ENCODE assay signal across 8 mouse cellular contexts in the genomic region with DNA sequence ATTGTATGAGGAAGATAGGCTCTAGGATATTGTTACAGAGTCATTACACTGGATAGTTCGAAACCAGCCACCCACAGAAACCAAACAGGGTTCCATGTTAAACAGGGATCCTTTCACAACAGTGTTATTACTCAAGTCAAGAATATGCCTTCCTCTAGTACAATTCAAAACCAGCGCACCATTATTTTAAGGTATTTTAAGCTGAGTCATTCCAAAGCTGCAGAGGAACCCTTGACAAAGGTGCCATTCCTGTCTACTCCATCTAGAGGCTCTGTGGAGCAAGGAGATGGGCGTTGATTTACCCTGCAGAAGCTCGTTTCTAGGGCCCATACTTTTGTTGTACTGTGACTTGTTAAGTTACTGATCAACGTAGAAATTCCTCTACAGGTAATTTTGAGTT. TPM values are rescaled to one million over a fixed set of nuclear protein-coding genes. Genes with fewer than 3 reads are reported as not detected.
DNase-seq lines count a peak whose midpoint lies in the region; ATAC-seq and TF ChIP-seq lines count a peak whose summit lies in the region.

No protein-coding gene starts in this region.

- H3K9me3 ChIP-seq in liver, embryonic 11.5 days (ENCODE audit: control insufficient read depth, low read length): no peaks in the 10 kb centered on the region

- ATAC-seq in liver, embryonic 11.5 days (replicated peaks; ENCODE audit: low FRiP score): no peak

- no peaks in the 10 kb centered on the region for H3K27me3 ChIP-seq in cerebellum, adult 2 months (ENCODE audit: control insufficient read depth, insufficient read depth, low read length)
- no peaks in the 10 kb centered on the region for H3K27me3 ChIP-seq in liver, embryonic 11.5 days (replicated peaks; ENCODE audit: control insufficient read depth, insufficient read depth, low read length)

- WGBS in cerebellum, adult 2 months: 52% methylated on average over 5 of the region's 5 CpGs
- 45% methylated on average over 5 of the region's 5 CpGs for WGBS in liver, embryonic 11.5 days

- H3K36me3 ChIP-seq in liver, embryonic 11.5 days (ENCODE audit: control insufficient read depth, insufficient read depth, low read length): peaks cover 6% of the 10 kb centered on the region; the same call in 1 of the 2 replicates

- 0 out of 2 replicates have a peak, but pooled peaks have one; percentile 2 for TF ChIP-seq CTCF in cerebellum, adult 2 months (IDR thresholded peaks at IDR 0.05; ENCODE audit: borderline replicate concordance, insufficient read depth, low read depth, low read length)

- DNase-seq in cerebellum, adult 2 months: no peak
- DNase-seq in cerebellum, postnatal 10 days: no peak
- peak; percentile 42 for DNase-seq in WW6 (ENCODE audit: low read depth, low spot score)
- DNase-seq in forelimb bud, embryonic 11.5 days (ENCODE audit: low read depth, low spot score): peak; percentile 30
- no peak for DNase-seq in liver, embryonic 11.5 days (ENCODE audit: low spot score)
- peak; percentile 33 for DNase-seq in retina, postnatal 1 day
- DNase-seq in ovary, adult 18-20 months (ENCODE audit: low spot score): no peak
- no peak for DNase-seq in cerebellum, adult 11-12 months

- H3K4me2 ChIP-seq in liver, embryonic 11.5 days: peak overlapping the region; percentile 55

- 0 out of 2 replicates have a peak overlapping the region, but pooled peaks have one; percentile 8 for H3K9ac ChIP-seq in liver, embryonic 11.5 days (ENCODE audit: low read depth, low read length)

- no peak overlapping the region for H3K27ac ChIP-seq in cerebellum, adult 2 months (ENCODE audit: insufficient read depth, low read length)
- no peak overlapping the region for H3K27ac ChIP-seq in liver, embryonic 11.5 days (ENCODE audit: low read depth, low read length)

- H3K4me3 ChIP-seq in cerebellum, adult 2 months (replicated peaks; ENCODE audit: insufficient read depth, low read depth, low read length): no peak overlapping the region
- H3K4me3 ChIP-seq in liver, embryonic 11.5 days (ENCODE audit: low read depth, low read length): peak overlapping the region; percentile 39

- TF ChIP-seq POLR2A in cerebellum, adult 2 months (IDR thresholded peaks at IDR 0.05; ENCODE audit: borderline replicate concordance, insufficient read depth, low read length): no peak

- H3K4me1 ChIP-seq in cerebellum, adult 2 months (ENCODE audit: control insufficient read depth, insufficient read depth, low read length): peaks cover 2% of the 10 kb centered on the region; the same call in 1 of the 2 replicates
- peaks cover 19% of the 10 kb centered on the region; the same call in 1 of the 2 replicates for H3K4me1 ChIP-seq in liver, embryonic 11.5 days (replicated peaks; ENCODE audit: control insufficient read depth, insufficient read depth, low read length)

RNA-seq across cellular contexts. Expression of gene Asf1a, which starts 2.3 kb away (rescaled TPM):
- 27.0 TPM in 2 replicates for polyA plus RNA-seq in cerebellum, adult 2 months (2012; rRNA removed)
- polyA plus RNA-seq in liver, embryonic 11.5 days (2014; fragmentation: Nextera tagmentation; extraction: Ambion mirVana): 172 and 175 TPM in 2 replicates

RNA-seq across cellular contexts. Expression of gene Mcm9, which starts 31.4 kb away (rescaled TPM):
- polyA plus RNA-seq in cerebellum, adult 2 months (2012; rRNA removed): 5.3 and 5.7 TPM in 2 replicates
- 9.1 and 9.2 TPM in 2 replicates for polyA plus RNA-seq in liver, embryonic 11.5 days (2014; fragmentation: Nextera tagmentation; extraction: Ambion mirVana)

Comparison
In these comparisons a context has a peak if more than half of its experiments do, and no peak if none do; other contexts are left out.
1. DNase-seq: peak in WW6 (single experiment), forelimb bud, embryonic 11.5 days (single experiment) and retina, postnatal 1 day (single experiment); none in cerebellum, adult 2 months (0 of 2), cerebellum, postnatal 10 days (0 of 2), liver, embryonic 11.5 days (single experiment), ovary, adult 18-20 months (single experiment) and cerebellum, adult 11-12 months (single experiment).